Mouse (Mus musculus): ENCODE data around the gene Gne.

GRCm38 (mm10) chr4:44022323-44022722 is 61.7 kb downstream of the Gne start:
- TF ChIP-seq POLR2A (IDR thresholded peaks at IDR 0.05; ENCODE audit: insufficient read depth, low read depth, low read length) (no peak), CTCF (IDR thresholded peaks at IDR 0.05) (no peak), EP300 (IDR thresholded peaks at IDR 0.05; ENCODE audit: insufficient read depth, low read depth, low read length) (no peak)

Measured in heart, adult 2 months (tissue).